Mouse (Mus musculus) right cerebral cortex, postnatal 4 days (tissue): ENCODE measurements around the gene Lamc3.
"Not testable (repeated sequence)": the region's sequence is repeated elsewhere in the genome, so short reads cannot be mapped to it uniquely, and the experiment has no call there.

ENCODE experiments used
- DNase-seq: peaks from one replicate; pipeline ENCODE4 v3.0.0-alpha.2; 2022

Lamc3 gene

GRCm38 (mm10) chr2:31878610-31879009, 8.5 kb upstream of the Lamc3 start:
- DNase-seq, result no peak

GRCm38 (mm10) chr2:31880868-31881267, 6.2 kb upstream of the Lamc3 start:
- DNase-seq, result no peak

DNA sequence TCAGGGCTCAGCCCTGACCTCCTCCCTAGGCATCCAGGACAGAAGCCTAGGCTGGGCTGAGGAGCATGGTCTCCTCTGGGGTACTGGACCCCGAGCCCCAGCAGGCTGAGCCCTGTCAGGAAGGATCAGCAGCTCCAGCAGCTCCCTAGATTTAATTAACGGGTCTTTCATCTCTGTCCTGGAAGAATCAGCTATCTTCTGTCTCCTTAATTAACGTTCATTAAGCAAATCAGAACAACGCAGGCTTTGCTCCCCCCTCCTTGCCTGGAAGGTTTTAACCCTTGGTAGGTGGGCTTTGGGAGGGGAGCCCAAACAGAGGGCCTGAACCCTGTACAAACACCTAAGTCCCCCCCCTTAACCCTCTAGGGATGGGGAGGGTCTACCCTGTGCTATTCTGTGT, 4.0 kb upstream of the Lamc3 start:
- no peak for DNase-seq

DNA sequence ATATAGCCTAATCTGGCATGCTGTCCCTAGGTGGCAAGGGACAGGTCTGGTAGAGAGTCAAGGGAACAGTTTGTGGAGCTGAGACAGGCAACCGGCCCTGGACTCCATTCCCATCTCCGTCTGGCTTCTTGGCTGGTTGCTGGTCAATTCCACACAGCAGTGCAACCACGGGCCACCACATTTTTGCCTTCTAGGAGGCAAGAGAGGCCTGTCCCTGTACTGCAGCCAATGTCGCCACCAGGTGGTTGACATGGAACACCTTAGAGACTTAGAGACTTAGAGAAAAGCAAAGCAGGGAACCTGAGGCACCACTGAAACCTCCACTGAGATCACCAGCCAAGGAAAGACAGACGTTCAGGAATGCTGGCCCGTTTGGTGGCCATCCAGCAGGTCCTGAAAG, 2.3 kb upstream of the Lamc3 start:
- DNase-seq, result peak; percentile 50

DNA sequence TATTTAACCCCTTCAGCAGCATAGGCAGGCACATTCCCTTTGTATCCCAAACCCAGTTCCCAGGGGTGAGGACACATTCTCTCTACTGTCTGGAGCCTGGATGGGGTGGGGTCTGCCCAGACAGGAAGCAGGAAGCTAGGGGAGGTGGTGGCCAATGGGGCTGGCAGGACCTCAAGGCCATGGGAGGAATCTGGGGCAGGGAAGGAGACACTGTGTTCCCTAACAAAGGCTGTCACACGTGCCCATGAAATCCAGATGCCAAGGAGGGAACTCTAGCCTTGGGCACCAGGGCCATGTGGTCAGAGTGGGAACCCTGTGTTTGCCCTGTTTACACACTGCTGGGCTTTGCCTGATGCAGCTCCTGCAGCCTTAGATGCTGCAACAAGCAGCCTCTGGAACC, 1.8 kb downstream of the Lamc3 start:
- no peak for DNase-seq

DNA sequence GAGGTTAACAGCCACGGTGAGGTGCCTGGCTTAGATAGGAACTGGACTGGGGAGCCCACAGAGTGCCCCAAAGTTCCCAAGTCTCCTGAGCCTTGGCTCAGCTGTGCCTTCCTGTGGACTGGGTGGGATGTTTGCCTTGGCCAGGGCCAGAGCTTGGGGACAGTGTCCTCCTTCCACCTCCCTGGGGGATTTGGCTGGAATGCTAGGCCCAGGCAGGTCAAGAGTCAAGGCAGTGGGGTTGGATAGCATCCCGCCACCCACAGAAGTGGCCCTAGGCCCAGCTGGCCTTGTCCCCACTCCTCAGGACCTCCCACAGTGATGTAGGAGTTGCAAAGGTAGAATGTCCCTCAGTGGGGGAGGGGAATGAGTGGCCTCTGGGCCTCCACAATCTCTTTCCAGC, 4.1 kb downstream of the Lamc3 start:
- DNase-seq, result no peak

GRCm38 (mm10) chr2:31893110-31893669, 6.1 kb downstream of the Lamc3 start:
- DNase-seq, result no peak

DNA sequence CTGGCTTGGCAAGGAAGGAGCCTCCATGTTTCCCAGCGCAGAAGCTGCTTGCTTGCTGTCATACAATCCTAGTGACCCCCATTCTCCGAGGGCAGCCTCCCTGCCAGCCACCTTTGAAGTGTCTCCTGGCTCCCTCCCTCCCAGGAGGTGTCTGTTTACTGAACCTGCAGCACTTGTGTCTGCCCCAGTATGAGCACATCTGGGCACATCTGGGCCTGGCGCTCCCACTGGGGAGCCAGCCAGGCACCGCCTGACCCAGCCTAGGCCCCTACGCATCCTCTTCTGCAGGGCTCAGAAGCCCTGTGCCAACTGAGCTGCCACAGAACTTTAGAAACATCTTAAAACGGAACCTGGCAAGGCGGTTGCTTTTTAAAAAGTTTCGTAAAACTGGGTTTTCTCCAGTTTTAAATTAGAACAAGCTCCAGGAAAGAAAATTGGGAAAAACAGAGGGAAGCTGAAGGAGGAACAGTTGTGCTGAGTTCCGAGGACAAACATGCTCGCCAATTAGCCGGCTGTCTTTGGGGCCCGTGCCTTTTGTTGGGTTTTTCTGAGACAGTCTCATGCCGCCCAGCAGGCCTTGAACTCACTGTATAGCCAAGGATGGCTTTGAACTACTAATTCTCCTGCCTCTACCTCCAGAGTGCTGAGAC, 7.3 kb downstream of the Lamc3 start:
- DNase-seq, result no peak

DNA sequence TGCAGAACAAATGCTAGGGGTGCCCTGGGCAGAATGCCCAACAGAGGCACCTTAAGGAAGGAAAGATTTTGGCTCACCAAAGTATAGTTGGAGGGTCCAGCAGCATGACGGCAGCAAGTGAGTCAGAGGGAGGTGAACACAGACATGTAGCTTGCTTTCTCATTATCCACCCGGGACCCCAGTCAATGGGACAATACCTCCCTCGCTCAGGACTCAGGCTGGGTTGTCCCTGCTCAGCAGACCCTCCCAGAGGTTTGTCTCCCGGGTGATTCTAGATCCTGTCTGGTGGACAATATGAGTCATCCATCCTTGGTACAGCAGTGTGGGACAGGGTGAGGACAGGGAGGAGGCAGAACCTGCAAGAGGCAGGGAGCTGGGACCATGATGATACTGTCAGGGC, 13.8 kb downstream of the Lamc3 start:
- no peak for DNase-seq

- DNase-seq, result no peak
These were observed 14.7 kb downstream of the Lamc3 start for GRCm38 (mm10) chr2:31901659-31902362.

GRCm38 (mm10) chr2:31904089-31904488, 17.0 kb downstream of the Lamc3 start:
- DNase-seq, result no peak

- no peak for DNase-seq
These were observed 17.5 kb downstream of the Lamc3 start for GRCm38 (mm10) chr2:31904622-31905021.

GRCm38 (mm10) chr2:31905682-31906081, 18.6 kb downstream of the Lamc3 start:
- DNase-seq, result no peak

- no peak for DNase-seq
These were observed 19.3 kb downstream of the Lamc3 start for GRCm38 (mm10) chr2:31906407-31906806.

DNA sequence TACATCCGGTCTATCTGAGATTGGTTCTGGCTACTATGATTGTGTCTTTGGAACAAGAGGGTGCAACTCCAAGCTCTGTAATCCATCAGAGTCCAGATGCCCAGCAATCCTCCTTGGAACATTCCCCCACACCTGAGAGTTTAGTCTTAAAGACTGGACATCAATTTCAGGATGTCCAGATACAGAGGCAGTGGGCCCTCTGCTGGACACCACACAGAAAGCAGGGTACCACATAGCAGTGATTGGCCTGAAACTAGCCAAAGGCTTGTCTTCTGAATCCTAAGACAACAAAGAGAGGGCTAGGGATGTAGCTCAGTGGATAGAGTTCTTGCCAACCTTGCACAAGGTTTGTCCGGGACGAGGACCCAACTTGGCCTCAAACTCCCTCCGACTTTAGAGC, 25.5 kb downstream of the Lamc3 start:
- peak; percentile 28 for DNase-seq

- not testable (repeated sequence) for DNase-seq
These were observed 27.1 kb downstream of the Lamc3 start for GRCm38 (mm10) chr2:31914213-31914612.

DNA sequence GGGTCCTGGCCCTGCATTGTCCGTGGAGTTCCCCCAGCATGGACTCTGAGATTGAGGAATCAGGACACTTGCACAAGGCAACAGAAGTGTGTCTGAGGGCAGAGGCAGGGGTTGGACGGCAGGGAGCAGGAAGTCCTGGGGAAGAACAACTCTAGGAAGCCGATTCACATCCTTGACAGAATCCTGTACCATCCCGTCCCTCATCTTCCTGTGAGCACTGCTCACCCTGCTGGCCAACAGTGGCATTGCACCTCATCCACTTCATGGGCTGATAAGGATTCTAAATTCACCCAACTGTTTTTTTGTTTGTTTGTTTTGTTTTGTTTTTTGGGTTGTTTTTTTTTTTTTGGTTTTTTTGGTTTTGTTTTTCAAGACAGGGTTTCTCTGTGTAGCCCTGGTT, 28.0 kb downstream of the Lamc3 start:
- DNase-seq, result peak; percentile 93

DNA sequence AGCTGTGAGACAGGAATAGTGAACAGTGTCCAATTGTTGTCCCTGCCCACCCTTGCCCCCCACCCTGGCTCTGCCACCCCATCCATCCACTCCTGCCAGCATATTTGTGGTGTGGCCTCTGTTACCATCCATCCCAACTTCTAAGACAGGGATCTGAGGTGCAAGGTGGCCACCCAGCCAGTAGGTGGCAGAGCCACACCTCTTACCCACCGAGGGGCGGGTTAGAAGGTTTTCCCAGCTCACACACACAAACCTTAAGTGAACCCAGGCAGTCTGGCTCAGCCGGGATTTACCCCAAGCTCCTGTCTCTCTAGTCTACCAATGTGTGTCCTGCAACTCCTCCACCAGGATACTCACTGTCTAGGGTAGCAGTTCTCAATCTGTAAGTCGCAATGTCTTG, 30.5 kb downstream of the Lamc3 start:
- DNase-seq, result no peak

DNA sequence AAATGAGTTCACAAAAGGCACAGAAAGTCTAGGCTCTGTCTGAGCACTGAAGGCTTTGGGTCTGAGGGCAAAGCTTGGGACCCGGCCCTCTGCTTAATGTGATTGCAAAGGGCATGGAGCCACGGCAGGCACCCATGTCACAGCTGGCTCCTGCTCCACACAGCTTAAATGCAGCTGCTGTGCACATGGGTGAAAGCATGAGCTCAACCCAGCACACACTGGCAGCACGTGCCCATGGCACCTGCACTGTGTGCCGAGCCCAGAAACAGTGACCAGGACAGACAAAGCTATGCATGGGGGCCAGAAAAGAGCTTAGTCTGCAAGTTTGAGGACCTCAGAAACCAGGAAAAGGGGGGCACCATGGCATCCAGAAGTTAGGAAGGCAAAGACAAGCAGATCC, 36.6 kb downstream of the Lamc3 start:
- DNase-seq, result no peak

GRCm38 (mm10) chr2:31924811-31925210, 37.7 kb downstream of the Lamc3 start:
- DNase-seq, result no peak

DNA sequence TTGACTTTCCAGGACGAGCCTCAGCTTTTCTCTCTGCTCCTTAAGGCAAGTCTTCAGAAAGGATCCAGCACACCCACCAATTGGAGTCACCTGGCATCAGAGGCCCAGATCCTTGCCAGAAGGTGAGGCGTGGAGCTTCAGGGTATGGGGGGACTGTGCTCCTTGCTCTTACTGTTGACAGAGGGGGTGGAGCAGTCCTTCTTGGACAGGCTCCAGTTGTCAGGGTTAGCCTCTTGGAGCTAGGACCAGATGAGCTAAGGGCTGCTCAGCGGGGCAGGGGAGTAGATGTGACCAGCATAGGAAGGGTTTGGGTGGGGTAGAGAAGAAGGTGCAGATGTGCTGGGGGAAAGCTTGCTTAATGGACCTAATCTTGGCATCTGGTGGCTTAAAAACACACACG, 38.8 kb downstream of the Lamc3 start:
- DNase-seq, result no peak

- no peak for DNase-seq
These were observed 42.6 kb downstream of the Lamc3 start for GRCm38 (mm10) chr2:31929664-31930063.

DNA sequence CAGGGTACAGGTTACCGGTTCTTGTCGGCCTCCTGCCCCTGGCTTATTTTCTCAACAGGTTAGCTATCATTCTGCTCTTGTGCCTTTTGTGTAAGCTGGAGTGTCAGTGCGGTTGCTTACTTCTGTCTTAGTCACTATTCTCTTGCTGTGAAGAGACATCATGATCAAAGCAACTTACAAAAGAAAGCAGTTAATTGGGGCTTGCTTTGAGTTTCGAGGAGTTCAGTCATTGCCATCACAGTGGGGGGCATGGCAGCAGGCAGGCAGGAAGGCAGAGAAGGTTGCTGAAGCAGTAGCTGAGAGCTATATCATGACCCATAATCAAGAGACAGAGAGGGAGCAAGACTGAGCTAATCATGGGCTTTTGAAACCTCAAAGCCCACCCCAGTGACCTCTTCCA, 47.5 kb downstream of the Lamc3 start:
- no peak for DNase-seq

DNA sequence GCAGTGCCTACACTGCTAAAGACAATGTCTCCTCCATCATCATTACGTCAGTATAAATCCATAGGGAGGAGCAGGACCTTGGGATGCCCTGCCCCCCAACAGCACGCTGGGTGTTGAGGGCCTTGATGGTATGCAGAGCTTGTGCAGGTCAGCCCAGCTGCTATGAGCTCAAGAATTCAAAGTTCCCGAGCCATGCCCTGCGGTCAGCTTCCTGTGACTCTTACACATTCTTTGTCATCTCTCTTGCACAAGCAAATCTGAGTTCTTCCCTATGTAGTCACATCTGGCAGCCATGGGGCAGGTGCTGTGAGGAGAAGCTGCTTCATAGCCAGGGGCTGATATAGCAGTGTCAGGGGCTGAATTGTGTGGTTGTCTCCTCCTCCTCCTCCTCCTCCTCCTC, 48.0 kb downstream of the Lamc3 start:
- DNase-seq, result no peak

- no peak for DNase-seq
These were observed 51.2 kb downstream of the Lamc3 start for GRCm38 (mm10) chr2:31938298-31938697.
